Mouse (Mus musculus): ENCODE measurements around the gene Gm20388. TPM values are rescaled to one million over a fixed set of nuclear protein-coding genes. Genes with fewer than 3 reads are reported as not detected.

The Gm20388 gene
- polyA plus RNA-seq, 1 experiment from 2014 or later = not detected

- Histone ChIP-seq H3K9me3 (replicated peaks) (no peaks in the 10 kb centered on the region), H3K4me2 (no peak overlapping the region), H3K36me3 (no peaks in the 10 kb centered on the region), H3K4me1 (replicated peaks) (peaks cover 64% of the 10 kb centered on the region), H3K4me3 (replicated peaks) (no peak overlapping the region), H3K27ac (peak overlapping the region; percentile 39), H3K27me3 (no peaks in the 10 kb centered on the region), H3K9ac (no peak overlapping the region)
- 78% methylated on average over 22 of the region's 22 CpGs for WGBS (ENCODE audit: insufficient replicate concordance)
- DNase-seq (no peak), ATAC-seq (ENCODE audit: low read depth) (no peak)
Observed at GRCm38 (mm10) chr8:120298601-120299532, 388.2 kb downstream of the Gm20388 start.

DNA sequence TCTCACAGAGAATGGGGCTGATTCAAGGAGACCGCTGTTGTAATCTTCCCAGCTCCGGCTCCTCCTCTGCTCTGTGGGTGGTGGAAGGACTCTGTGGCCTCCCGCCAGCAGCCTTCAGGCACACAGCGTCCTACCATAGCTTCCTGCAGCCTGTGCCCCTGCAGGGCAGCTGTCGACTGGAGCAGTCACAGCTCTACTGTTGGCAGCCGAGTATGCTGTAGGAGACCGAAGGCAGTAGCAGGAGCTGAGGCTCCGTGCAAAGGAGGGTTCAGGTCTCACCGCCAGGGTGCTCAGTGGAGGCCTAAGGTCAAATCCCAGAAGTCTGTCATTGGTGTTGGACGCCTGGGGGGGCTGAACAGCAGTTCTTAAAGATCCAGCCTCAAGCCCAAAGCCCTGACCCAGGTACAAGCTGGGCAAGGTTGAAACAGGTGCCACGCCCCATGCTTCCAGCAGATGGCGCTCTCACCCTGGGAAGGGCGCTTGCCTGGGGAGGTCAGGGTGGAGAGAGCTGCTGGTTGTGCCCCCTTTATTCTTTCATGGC is 390.0 kb downstream of the Gm20388 start:
- Histone ChIP-seq H3K27ac (peak overlapping the region; percentile 39; the same call in 1 of the 2 replicates), H3K9ac (peak overlapping the region; percentile 66)
- peak; percentile 72 for ATAC-seq (ENCODE audit: low read depth)

GRCm38 (mm10) chr8:120302941-120303675 is 392.5 kb downstream of the Gm20388 start:
- WGBS (ENCODE audit: insufficient replicate concordance) = 61% methylated on average over 11 of the region's 11 CpGs
- ATAC-seq (ENCODE audit: low read depth) = no peak
- Histone ChIP-seq H3K27me3 (peaks cover 23% of the 10 kb centered on the region), H3K4me1 (replicated peaks) (peaks cover 37% of the 10 kb centered on the region), H3K9me3 (replicated peaks) (no peaks in the 10 kb centered on the region), H3K36me3 (no peaks in the 10 kb centered on the region), H3K4me2 (no peak overlapping the region), H3K9ac (no peak overlapping the region), H3K27ac (no peak overlapping the region), H3K4me3 (replicated peaks) (no peak overlapping the region)
- no peak for DNase-seq

More for the DNA sequence above, 390.0 kb downstream of the Gm20388 start:
- no peaks in the 10 kb centered on the region for H3K36me3 ChIP-seq
- DNase-seq = peak; percentile 73
- 13% methylated on average over 13 of the region's 13 CpGs for WGBS (ENCODE audit: insufficient replicate concordance)
- H3K4me1 ChIP-seq (replicated peaks) = peaks cover 46% of the 10 kb centered on the region
- H3K9me3 ChIP-seq (replicated peaks) = no peaks in the 10 kb centered on the region
- H3K4me3 ChIP-seq (replicated peaks) = peak overlapping the region; percentile 14; the same call in 1 of the 2 replicates
- peak overlapping the region; percentile 55 for H3K4me2 ChIP-seq
- no peaks in the 10 kb centered on the region for H3K27me3 ChIP-seq

- 63% methylated on average over 9 of the region's 9 CpGs for WGBS (ENCODE audit: insufficient replicate concordance)
- H3K27me3 ChIP-seq = peaks cover 31% of the 10 kb centered on the region
- H3K4me2 ChIP-seq = no peak overlapping the region
- DNase-seq = no peak
- H3K4me3 ChIP-seq (replicated peaks) = no peak overlapping the region
- H3K9ac ChIP-seq = no peak overlapping the region
- peaks cover 27% of the 10 kb centered on the region for H3K4me1 ChIP-seq (replicated peaks)
- H3K9me3 ChIP-seq (replicated peaks) = no peaks in the 10 kb centered on the region
- no peak for ATAC-seq (ENCODE audit: low read depth)
- no peaks in the 10 kb centered on the region for H3K36me3 ChIP-seq
- no peak overlapping the region for H3K27ac ChIP-seq
Observed at GRCm38 (mm10) chr8:120304097-120304496, 393.5 kb downstream of the Gm20388 start.

DNA sequence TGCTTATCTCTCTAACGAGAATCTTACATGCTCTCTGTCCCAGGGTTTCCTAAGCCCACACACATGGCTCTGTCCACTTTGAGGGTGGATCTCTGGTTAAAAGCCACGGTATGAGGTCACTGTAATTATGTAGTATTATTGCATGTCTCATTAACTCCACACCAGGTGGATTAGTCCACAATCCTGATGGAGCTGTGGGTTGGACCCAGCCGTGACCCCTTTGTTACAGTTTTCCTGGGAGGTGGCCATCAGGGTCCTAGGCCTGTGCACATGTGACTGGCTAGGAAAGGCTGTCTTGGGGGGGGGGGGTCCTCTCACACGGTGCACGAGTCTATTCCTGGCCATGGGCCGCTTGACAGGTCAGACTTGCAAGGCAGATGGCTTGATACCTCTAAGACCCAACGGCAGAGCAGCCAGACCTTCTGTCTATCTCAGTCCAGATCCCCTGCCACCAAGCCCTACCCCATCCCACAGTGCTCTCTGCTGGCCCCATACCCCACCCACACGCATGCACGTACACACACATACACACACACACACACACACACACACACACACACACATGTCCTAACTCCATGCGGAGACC is 395.3 kb downstream of the Gm20388 start:
- Histone ChIP-seq H3K4me2 (no peak overlapping the region), H3K9ac (no peak overlapping the region), H3K4me3 (replicated peaks) (no peak overlapping the region), H3K27me3 (peaks cover 45% of the 10 kb centered on the region), H3K9me3 (replicated peaks) (no peaks in the 10 kb centered on the region), H3K4me1 (replicated peaks) (peaks cover 18% of the 10 kb centered on the region), H3K36me3 (no peaks in the 10 kb centered on the region), H3K27ac (no peak overlapping the region)
- ATAC-seq (ENCODE audit: low read depth) (no peak), DNase-seq (no peak)
- WGBS (ENCODE audit: insufficient replicate concordance) = 64% methylated on average over 10 of the region's 10 CpGs

GRCm38 (mm10) chr8:120307103-120307502 is 396.5 kb downstream of the Gm20388 start:
- DNase-seq = no peak
- Histone ChIP-seq H3K4me1 (replicated peaks) (peaks cover 12% of the 10 kb centered on the region), H3K4me2 (no peak overlapping the region), H3K36me3 (no peaks in the 10 kb centered on the region), H3K9me3 (replicated peaks) (no peaks in the 10 kb centered on the region), H3K9ac (no peak overlapping the region), H3K27me3 (peaks cover 45% of the 10 kb centered on the region), H3K27ac (no peak overlapping the region), H3K4me3 (replicated peaks) (no peak overlapping the region)
- ATAC-seq (ENCODE audit: low read depth) = no peak
- WGBS (ENCODE audit: insufficient replicate concordance) = 10% methylated on average over 16 of the region's 16 CpGs

DNA sequence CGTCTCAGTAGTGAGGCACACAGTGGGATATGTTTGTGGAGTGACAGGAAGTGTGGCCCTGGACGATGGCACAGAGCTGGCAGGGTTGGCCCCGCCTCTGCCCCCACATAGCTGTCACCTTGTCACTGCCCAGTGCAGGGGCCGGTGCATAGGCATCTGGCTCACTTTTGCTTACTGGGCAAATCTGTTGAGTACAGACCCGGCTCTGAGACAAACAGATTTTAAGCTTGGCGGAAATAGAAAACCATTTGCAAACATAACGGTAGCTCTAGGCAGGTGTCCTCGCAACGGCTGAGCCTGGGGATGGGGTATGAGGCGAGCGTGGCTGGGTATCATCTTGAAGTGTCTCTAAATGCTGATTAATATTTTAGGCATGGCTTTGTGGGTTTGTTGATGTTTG is 396.9 kb downstream of the Gm20388 start:
- Histone ChIP-seq H3K4me3 (replicated peaks) (no peak overlapping the region), H3K9me3 (replicated peaks) (no peaks in the 10 kb centered on the region), H3K36me3 (no peaks in the 10 kb centered on the region), H3K4me1 (replicated peaks) (peaks cover 12% of the 10 kb centered on the region), H3K4me2 (no peak overlapping the region), H3K27me3 (peaks cover 48% of the 10 kb centered on the region), H3K9ac (no peak overlapping the region), H3K27ac (no peak overlapping the region)
- WGBS (ENCODE audit: insufficient replicate concordance) = 46% methylated on average over 11 of the region's 11 CpGs
- no peak for DNase-seq
- no peak for ATAC-seq (ENCODE audit: low read depth)

GRCm38 (mm10) chr8:120308131-120308530 is 397.5 kb downstream of the Gm20388 start:
- Histone ChIP-seq H3K27ac (no peak overlapping the region), H3K4me2 (no peak overlapping the region), H3K9ac (no peak overlapping the region), H3K36me3 (no peaks in the 10 kb centered on the region), H3K4me3 (replicated peaks) (no peak overlapping the region), H3K4me1 (replicated peaks) (peaks cover 12% of the 10 kb centered on the region), H3K27me3 (peaks cover 49% of the 10 kb centered on the region), H3K9me3 (replicated peaks) (no peaks in the 10 kb centered on the region)
- no peak for DNase-seq
- WGBS (ENCODE audit: insufficient replicate concordance) = 65% methylated on average over 8 of the region's 8 CpGs
- ATAC-seq (ENCODE audit: low read depth) = no peak

- ATAC-seq (ENCODE audit: low read depth) = no peak
- Histone ChIP-seq H3K4me1 (replicated peaks) (peaks cover 12% of the 10 kb centered on the region), H3K9me3 (replicated peaks) (no peaks in the 10 kb centered on the region), H3K4me2 (no peak overlapping the region), H3K27me3 (peaks cover 49% of the 10 kb centered on the region), H3K36me3 (no peaks in the 10 kb centered on the region), H3K27ac (no peak overlapping the region), H3K9ac (no peak overlapping the region), H3K4me3 (replicated peaks) (no peak overlapping the region)
- WGBS (ENCODE audit: insufficient replicate concordance) = 69% methylated on average over 9 of the region's 9 CpGs
- no peak for DNase-seq
Observed at GRCm38 (mm10) chr8:120308553-120308952, 397.9 kb downstream of the Gm20388 start.

GRCm38 (mm10) chr8:120309326-120309725 is 398.7 kb downstream of the Gm20388 start:
- Histone ChIP-seq H3K9me3 (replicated peaks) (no peaks in the 10 kb centered on the region), H3K4me2 (no peak overlapping the region), H3K36me3 (no peaks in the 10 kb centered on the region), H3K9ac (no peak overlapping the region), H3K27ac (no peak overlapping the region), H3K27me3 (peaks cover 49% of the 10 kb centered on the region), H3K4me1 (replicated peaks) (peaks cover 12% of the 10 kb centered on the region), H3K4me3 (replicated peaks) (no peak overlapping the region)
- 69% methylated on average over 18 of the region's 18 CpGs for WGBS (ENCODE audit: insufficient replicate concordance)
- ATAC-seq (ENCODE audit: low read depth) = no peak; the same call in 1 of the 2 replicates
- no peak for DNase-seq

DNA sequence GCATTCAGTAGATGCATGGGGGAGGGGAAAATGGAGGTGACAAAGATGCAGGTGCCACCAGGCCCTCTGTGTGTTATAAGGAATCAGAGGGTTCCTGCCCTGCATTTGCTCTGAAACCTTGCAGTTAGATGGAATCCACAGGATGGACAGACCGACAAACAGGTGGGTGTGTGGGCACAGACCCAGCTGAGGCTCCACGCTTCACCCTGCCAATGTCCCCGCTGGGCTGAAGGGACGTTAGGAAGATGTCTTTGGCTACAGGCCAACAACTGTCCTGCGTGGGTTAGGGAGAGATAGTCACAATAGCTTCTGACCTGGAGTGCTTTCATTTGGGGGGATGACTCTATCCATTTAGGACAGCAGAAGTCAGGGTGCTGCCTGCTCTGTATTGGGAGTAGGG is 399.4 kb downstream of the Gm20388 start:
- Histone ChIP-seq H3K4me3 (replicated peaks) (no peak overlapping the region), H3K9ac (no peak overlapping the region), H3K9me3 (replicated peaks) (no peaks in the 10 kb centered on the region), H3K4me1 (replicated peaks) (peaks cover 12% of the 10 kb centered on the region), H3K36me3 (no peaks in the 10 kb centered on the region), H3K27ac (no peak overlapping the region), H3K4me2 (no peak overlapping the region), H3K27me3 (peaks cover 49% of the 10 kb centered on the region)
- WGBS (ENCODE audit: insufficient replicate concordance) = 71% methylated on average over 5 of the region's 5 CpGs
- ATAC-seq (ENCODE audit: low read depth) (no peak), DNase-seq (no peak)

Measured in liver, embryonic 13.5 days (tissue).